Mouse (Mus musculus) spleen, adult 18-20 months (tissue): ENCODE measurements around the gene Fxyd5.

Experiments
- DNase-seq, 2 experiments: peaks; one replicate each; pipeline ENCODE4 v3.0.0; 2022; ENCODE audit warnings: mixed read lengths in 2 of 2

Gene Fxyd5

DNA sequence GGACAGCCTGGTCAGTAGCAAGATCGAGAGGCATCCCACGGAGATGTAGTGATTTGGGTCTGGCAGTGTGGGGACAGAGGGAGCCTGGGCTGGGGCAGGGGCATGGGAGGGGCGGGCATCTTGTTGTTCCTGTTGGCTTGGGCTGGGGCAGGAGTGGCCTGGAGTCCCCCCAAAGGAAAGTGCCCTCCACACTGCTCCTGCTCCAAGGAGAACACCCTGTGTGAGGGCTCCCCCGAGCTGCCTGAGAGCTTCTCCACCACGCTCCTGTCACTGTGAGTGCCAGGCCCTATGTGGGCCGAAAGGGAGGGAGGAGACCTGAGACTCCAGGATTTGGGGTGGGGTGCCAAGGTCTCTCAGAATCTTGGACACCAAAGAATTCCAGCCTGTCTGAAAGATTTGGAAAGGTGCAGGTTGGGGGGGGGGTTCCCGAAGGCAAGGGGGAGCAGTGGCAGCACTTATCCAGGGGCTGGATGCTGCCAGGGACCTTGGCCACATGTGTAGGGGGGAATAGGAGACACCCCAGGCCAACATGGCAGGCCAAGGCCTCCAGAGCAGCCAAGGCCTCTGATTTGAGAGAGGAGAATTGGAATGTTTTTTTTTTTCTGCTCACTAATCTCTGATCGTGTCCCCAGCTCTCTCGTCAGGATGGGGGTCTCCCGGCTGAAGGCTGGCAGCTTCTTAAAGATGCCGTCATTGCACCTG is 17.8 kb upstream of the Fxyd5 start:
- DNase-seq, result no peak

DNA sequence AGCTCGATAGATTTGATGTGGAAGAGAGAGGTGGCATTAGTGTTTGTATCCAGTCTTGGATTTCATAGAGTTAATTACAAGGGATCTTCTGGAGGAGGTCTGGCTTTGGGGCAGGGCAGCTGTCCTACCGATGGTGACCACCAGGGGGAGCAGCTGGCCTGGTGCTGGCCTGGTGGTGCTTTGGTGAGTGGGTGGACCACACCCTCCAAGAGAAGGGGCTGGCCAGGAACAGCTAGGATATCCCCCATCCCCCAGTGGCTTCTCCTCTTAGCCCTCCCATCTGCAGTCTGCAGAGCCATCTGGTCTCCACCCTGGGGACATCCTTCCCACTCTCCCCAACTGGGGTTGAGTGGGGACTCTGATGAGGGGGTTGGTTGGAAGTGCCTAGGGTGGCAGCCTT is 16.8 kb upstream of the Fxyd5 start, which contains the start of gene Lgi4:
Gene Lgi4, plus strand, starts transcription at position 235 of the 400 bp plus-strand sequence.
- DNase-seq, result peak; percentile 60 to 85

DNA sequence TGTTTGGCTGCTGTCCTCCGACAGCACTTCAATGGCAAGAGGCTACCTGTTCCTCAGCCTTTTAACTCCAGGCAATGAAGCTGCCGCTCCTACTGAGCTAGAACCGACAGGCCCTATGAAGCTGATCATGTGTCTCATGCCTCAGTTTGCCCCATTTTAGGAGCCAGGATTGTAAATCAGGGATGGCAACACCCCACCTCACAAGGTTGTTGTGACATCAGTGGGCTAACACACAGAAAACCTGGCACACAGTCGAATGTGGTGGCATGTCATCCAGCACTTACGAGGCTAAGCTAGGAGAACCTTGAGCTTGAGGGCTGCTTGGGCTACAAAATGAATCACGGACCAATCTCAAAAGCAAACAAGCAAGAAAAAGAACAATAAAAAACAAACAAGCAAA is 15.9 kb upstream of the Fxyd5 start:
- no peak for DNase-seq

DNA sequence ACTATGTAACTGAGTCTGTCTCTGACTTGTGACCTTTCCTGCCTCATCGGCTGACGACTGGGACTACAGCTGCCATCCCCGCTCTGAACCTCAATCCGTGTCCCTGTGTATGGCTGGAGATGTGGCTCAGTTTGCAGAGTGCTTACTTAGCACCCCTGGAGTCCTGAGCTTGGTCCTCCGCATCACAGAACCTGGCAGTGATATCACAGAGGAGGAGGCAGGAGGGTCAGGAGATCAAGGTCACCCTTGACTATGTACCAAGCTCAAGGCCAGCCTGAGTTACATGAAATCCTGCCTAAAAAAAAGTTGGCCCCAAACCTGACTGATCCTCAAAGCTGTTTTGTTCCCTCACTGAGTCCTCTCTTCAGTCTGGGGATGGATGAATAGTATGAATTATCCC is 15.4 kb upstream of the Fxyd5 start:
- DNase-seq, result no peak

DNA sequence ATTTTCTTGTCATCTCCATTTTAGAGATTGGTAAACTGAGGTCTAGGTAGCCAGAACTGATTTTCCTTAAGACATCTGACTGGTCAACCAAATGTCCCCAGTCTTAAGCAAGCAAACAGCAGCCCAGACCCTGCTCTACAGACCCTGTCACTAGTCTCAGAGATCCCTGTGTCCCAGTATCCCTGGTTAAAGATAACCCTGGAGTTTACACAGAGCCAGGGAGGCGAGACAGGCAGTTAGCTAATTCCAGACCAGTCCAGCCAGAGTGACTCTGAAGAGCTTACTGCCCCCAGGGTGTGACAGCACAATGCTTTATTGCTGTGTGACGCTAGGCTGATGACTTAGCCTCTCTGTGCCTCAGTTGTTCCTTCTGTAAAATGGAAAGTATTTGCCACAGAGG is 14.8 kb upstream of the Fxyd5 start, which contains the start of gene Fxyd1:
Gene Fxyd1, minus strand, starts transcription at position 129 of the 400 bp plus-strand sequence.
- no peak for DNase-seq

DNA sequence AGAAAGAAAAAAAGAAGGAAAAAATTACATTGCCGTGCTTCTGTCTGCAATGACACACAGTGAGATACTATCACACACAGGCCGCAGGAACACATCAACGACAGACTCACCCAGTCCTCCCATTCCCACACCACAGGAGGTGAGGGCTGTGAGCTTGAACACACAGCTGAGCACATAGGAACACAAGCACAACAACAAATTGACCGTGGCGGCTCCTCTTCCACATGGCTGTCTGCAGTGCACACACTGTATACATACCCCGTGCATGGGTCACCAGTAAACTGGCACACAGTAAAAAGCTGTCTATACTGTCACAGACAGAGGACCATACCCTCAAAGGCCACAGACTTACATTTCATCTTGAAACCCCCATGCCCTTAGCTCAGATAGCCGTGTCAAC is 14.2 kb upstream of the Fxyd5 start:
- DNase-seq, result no peak

DNA sequence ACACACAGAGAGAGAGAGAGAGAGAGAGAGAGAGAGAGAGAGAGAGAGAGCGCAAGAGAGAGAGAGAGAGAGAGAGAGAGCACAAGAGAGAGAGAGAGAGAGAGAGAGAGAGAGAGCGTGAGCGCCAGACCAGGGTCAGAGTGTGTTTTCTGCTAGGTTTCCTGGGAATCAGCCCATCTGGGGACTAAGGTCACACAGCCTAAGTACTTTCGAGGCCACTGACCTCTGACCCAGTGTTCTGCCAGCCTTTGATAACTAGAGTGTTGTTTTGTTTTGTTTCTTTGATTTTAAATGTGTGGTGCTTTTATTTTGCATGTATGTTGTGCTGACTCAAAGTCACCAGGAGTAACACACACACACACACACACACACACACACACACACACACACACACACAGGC is 13.6 kb upstream of the Fxyd5 start:
- no peak for DNase-seq

DNA sequence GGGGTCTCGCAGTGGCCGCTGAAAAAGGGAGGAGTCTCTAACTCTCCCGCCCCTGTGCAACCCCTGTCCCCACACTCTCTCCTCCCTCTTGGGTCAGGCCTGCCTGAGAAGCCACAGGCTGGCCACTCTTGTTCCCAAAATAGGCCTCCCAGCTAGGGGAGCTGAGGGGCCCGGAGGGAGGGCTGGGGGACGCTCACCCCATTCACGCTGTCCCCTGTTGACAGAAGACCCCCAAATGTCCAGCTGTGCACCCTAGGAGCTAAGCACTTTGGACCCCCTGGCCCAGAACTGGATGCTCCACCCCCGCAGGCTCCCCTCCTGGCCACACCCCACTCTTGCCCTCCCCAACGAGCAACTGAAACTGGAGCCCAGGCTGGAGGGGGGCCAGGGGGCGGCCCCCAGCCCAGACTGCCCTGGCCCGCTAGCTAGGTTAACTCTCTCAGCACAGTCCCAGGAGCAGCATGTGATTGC is 13.1 kb upstream of the Fxyd5 start:
- no peak for DNase-seq

DNA sequence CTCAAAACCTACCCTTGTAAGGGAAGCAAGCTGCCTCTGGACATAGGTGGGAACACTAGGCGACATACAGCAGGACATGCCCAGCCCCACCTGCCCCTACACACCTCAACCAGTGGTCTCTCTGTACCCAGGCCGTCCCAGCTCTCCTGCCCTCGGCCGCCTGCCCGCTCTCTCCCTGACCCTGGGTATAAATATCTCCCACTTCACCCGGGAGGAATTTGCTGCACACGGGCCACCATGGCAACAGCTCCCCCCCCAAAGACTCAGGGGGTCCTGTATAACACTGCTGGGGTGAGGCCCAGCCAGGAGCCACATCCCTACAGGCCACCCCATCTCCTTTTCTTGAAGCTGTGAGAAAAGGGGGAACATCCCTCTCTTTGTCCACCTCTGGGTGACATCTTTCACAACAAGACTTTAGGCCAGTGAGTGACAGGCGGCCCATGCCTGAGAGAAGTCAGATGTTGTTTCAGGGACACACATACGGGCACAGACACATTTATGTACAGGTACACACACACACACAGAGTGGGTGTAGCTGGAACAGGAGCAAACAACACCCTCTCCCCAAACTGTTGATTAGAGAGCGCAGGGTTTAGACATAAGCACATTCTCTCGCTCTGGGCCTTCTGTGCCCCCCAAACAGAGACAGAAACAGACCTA is 12.5 kb upstream of the Fxyd5 start:
- no peak for DNase-seq

DNA sequence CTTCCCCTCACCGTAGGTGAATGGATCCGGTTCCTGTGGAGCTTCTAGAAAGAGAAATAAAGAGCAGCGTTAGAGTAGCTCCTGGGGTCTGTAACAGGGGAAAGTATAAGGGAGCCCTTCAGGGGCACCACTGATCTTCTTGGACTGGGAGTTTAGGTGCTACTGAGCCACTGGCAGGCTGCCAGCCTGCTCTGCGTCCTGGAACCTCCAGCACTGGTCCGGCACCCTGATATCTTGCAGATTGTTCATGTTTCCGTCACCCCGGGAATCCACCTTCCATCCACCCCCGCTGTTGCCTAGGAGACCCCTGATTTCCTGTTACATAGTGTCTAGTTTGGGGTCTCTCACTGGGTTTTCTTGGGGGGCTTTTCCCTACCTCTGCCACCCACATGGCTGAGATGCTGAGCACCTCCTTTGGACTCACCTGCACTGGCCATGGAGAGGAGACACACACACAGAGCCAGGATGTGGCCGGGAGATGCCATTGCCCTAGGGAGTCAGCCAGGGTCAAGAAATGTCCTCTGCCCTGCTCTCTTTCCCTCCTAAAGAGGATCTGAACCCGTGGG is 11.7 kb upstream of the Fxyd5 start:
- no peak for DNase-seq

DNA sequence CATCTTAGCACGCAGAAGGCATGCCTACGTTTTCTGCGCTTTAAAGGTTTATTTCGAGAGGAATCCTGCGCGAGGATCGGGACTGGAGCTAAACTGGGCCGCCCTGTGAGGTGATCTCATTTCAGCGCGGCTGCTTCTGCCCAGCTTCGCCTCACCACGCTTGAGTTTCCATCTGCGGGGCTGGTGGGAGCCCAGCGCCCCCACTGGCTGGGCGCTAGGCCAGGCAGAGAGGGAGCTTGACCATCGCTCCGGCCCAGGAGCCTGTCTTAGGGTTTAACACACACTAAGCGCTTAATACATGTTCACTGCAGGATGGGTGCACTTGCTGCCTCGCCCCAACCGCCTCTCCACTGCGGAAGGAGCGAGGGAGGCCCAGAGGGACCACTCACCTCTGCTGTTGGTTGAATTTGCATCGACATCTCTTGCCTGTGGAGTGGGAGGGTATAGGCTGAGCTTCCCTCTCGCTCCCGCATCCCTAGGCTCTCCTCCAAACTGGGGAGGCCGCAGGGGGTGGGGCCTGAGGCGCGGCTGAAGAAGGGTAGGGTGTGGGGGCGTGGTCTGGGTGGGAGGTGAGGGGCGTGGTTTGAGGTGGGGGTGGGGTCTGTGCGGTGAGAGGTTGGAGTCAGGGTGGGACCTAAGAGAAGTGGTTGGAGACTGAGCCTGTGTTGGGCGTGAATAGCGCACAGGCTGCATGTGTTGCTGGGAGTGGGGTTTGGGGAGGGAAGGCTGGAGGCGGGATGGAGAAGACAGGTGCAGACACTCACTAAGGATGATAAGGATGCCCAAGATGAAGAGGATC is 10.6 kb upstream of the Fxyd5 start:
- no peak for DNase-seq

DNA sequence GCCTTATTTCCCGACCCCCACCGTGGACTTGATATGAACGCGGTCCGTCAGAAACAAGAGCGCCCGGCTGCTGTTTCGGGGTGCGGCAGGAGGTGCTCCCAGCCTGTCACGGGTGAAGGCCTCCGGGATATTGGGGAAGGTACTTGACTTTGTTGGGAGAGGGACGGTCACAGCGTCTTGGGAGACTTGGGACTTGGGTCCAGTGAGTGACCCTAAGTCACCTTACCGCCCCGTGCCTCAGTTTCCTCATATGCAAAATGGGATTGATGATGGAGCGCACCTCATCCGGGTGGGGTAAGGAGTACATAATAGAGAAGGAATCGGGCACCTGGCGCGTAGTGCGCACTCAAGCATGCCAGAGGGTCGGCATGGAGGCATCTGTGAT is 10.0 kb upstream of the Fxyd5 start:
- no peak for DNase-seq

DNA sequence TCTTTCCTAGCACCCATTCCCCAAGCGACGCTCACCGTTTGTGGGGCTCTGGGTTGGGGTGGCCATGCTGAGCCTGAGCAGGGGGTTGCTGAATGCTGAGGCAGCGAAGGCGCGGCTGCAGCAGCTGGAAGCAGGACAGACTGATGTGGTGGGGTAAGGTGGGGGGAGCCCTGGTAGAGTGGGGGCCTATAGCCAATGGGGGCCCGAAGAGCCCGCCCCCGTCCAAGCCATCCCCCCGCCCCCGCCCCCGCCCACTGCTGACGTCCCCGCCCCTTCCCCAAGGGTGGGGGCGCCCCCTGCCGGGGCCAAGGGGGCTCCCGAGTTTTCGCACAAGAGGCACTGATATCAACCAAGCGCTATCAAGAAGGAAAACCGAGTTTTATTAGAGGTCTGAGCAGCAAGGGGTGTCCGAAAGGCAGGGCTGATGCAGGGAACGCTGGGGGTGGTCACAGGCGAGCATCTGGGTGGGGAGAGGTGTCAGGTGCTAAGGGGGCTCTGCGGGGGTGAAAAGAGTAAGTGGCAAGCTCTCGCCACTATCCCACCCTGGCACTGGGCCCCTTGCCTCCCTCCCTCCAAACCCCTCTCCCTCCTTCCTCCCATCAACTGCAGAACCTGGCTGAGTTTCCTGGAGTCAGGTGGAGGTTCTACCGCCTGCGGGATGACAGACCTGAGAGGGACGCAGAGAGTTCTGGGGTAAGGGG is 9.2 kb upstream of the Fxyd5 start, which contains the start of gene Fxyd7:
Gene Fxyd7, minus strand, starts transcription at position 147 of the 701 bp plus-strand sequence.
- DNase-seq, result no peak

DNA sequence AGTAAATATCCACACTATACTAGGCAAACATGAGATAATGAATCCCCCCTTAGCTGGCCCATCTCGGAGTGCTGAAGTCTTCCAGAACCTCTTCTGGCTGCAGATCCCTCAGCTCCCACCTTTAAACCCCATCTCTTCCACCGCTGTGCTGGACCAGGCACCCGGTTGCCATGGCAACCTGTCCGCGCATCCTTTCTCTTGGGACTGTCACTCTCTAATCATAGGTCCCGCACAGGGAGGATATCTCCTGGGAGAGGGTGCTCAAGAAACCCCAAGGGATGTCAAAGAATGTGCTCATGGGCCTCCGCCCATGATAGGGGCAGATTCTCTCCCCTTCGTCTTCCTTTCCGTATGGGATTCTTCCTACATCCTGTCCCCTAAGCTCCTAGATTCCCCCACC is 8.6 kb upstream of the Fxyd5 start:
- DNase-seq, result no peak

DNA sequence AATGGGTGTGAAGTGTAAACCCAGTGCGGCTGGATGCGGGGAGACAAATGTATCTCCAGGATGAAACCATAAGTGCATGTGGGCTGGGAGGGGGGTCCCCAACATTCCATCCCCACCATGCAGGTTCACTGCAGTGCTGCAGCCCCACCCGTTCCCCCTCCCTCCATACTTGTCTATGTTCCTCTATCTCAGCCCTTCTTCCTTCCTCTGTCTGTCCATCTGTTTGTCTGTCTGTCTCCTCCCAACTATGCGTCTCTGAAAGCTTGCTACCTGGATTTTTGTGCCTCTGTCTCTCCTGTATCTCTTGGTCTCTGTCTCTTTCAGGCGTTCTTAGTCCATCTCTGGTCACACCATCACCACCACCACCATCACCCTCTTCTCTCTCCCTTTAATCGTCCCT is 8.2 kb upstream of the Fxyd5 start:
- no peak for DNase-seq

DNA sequence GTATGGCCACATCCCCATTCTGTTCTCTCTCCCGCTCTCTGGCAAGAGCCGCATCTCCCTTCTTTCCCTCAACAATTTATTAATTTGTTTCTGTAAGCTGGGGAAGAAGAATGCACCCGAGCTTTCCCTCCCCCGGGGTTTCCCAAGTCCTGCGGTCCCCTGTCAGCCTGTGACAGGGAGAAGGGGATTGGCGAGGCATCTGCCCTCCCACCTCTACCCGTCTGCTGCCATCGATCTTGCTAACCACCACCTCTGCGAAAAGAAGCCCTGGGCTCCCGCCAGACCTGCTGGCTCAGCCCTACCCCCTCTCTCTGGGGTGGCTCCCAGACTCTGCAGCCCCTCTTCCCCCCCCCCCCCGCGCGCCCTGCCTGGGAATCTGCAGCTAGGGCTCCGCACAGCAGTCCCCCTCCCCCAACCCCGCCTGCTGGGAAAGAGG is 7.6 kb upstream of the Fxyd5 start:
- DNase-seq, result no peak

DNA sequence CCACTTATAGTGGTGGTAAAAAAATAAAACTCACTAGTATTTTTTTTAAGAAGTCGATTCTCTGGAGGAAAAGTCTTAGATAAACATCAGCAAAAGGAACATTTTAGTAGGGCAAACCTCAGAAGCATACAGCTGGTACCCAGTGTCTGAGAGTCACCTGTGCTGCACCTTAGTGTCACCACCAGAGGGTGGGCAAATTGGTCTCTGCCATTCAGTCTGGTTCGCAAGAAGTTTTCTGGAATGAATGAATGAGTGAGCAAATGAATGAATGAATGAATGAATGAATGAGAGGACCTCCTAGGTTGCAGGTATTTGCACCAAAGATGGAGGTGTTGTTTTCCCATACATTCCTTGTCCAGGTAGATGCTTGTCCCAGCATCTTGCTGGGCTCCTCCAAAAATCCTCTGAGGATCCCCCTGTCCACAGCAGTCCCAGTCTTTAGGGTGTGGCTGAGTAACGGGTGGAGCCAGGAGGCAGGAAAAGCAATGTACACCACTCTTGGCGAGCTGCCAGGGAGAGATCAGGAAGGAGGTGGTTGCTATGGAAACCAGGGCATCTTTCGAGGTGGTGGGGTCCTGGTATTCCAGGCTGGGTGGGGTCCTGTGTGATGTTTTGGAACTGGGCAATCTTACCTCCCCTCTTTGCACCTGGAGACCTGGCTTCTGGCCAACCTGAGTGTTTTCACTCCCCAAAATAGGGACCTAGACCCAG is 7.0 kb upstream of the Fxyd5 start:
- DNase-seq, result no peak

DNA sequence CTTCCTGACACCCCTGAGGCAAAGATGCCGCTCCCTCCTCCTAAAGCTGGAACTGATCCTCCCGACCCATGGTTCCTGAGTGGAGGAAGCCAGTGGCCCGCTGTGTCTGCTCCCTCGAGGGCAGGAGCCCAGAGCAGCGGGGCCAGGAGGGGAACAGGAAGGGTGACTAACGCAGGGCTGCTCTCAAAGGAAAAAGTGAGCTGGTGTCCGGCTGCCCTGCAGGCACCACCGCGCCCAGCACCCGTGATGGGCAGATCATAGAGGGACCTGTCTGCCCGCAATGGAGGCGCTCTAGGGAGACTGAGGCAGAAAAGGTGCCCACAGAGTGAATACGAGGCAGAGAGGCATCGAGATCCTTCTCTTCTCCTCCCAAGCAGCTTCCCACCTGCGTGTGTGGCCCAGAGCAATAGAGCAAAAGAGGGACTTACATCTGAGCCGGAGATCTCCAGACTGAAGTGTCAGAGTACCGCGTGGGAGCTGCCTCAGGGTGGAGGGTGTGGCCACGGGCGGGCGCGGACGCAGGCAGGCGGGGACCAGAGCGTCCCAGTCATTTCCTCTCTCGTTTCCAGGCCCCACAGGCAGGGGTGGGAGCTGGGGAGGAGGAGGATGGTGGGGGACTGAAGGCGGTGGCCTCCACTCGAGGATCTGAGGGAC is 492 bp downstream of the Fxyd5 start:
- peak; percentile 66 to 69 for DNase-seq

DNA sequence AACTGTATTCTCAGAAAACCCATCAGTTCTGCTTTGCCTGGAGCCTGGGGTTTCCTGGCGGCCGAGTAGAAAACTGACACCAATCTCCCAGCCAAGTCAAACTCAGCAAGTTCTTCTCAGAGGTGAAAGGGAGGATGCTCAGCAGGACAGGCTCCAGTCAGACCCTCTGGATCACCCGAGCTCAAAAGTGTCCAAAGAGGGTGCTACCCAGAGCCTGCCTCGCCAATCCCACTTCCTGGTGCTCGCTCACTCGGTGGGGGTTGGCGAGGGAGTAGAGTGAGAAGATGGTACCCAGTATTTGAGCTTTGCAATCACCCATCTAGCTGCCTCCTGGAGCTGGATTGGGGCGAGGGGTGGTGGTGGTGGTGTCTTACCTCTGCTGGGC is 1.3 kb downstream of the Fxyd5 start:
- DNase-seq, result no peak

DNA sequence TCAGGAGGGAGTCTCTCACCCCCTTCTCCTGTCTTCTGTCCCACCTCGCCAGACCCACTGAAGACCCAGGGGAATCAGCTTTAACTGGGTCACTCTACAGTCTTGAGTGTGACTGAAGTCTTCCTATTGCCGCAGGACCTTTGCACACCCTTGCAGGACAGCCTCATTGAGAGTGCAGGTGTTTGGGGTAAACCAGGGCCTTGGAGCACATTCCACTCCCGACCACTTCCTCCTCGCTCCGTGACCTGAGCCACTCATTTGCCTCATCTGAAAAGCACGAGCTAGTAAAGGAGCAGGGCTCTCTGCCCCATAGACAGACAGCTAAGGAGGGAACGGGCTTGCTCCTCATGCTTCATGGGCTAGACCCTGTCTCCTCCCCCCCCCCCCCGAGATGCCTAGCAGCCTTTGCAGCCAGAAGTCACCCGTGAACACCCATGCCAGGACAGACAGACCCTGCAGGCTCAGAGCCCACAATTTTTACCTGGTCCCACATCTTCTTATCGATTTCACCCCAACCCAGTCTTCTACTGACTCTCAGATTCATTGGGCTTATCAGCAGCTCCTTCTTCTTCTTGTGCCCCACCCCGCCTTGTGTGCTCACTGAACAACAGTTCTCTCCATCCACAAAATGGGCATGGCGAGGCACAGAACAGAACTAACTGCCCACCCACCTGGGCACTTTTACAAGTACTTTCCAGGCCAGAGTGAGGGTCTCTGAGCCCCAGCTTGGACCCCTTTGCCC is 1.8 kb downstream of the Fxyd5 start:
- DNase-seq, result no peak

DNA sequence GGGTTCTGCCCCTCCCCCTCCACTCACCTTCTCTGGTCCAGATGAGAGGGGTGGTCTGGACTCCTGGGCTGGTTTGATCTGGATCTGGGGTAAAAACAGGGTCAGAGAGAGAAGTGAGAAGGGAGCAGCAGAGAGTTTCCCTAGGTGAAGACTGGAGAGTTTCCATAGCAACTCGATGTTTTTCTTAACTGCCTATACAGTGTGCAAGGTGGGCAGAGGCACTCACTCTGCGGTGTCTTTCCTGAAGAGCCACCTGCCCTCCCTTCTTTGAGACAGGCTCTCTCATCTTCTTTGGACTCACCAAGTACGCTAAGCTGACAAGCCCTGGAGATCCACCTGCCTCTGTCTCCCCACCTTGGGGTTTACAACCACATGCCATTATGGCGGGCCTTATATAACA is 3.3 kb downstream of the Fxyd5 start:
- no peak for DNase-seq
